Mouse (Mus musculus): Measurements from ENCODE around the gene Ms4a6c. TPM values are rescaled to one million over a fixed set of nuclear protein-coding genes. Genes with fewer than 3 reads are reported as not detected.
"Not testable (repeated sequence)": the region's sequence is repeated elsewhere in the genome, so short reads cannot be mapped to it uniquely, and the experiment has no call there.

Ms4a6c gene
- total RNA-seq (2021): 1 to 10 TPM; 4.7 to 8.4 TPM
- long read RNA-seq, experiment 1, partial matches to known transcripts: 0 of 4 reads
- long read RNA-seq, experiment 1, other reads (novel, unspliced or antisense): 2 of 4 reads
- long read RNA-seq, experiment 2: 0 reads

DNA sequence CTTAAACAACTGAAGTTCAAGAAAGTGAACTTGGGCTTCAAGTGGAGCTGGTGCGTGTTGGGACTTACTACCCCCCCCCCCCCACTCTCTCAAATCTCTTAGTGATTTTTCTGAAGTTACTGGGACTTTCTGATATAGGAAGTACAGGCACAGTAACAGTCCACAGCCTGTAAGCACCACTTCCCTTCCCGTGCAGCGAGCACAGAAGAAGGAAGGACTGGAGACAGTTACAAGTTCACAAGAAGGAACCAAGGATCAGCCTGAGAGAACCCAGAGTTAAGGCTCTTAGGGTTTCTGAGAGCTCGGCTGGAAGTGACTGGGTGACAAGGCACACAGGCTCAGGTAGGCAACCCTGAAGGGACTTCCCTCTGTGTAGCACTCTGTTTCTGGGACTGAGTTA lies at the start of gene Ms4a6c:
Gene Ms4a6c, plus strand, starts transcription at position 152 of the 400 bp plus-strand sequence.
- not testable (repeated sequence) for DNase-seq

DNA sequence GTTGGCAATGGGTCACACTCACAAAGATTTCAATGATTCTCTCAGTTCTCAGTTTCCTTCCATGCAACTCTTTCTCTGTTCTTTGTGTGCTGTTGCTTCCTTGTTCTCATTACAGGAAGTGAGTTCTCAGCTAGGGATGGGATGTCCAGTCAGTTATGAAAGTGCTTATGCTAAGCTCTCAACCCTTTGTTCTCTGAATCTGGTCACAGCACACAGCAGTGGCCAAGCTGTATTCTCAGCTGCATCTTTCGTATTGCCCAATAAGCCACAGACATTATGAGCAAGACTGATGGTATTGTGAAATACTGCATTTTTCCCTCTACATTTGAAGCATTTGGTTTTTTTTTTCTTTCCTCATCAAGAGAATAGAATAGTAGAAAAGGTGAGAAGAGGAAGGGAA lies 38.0 kb upstream of the Ms4a6c start:
- DNase-seq: not testable (repeated sequence)

DNA sequence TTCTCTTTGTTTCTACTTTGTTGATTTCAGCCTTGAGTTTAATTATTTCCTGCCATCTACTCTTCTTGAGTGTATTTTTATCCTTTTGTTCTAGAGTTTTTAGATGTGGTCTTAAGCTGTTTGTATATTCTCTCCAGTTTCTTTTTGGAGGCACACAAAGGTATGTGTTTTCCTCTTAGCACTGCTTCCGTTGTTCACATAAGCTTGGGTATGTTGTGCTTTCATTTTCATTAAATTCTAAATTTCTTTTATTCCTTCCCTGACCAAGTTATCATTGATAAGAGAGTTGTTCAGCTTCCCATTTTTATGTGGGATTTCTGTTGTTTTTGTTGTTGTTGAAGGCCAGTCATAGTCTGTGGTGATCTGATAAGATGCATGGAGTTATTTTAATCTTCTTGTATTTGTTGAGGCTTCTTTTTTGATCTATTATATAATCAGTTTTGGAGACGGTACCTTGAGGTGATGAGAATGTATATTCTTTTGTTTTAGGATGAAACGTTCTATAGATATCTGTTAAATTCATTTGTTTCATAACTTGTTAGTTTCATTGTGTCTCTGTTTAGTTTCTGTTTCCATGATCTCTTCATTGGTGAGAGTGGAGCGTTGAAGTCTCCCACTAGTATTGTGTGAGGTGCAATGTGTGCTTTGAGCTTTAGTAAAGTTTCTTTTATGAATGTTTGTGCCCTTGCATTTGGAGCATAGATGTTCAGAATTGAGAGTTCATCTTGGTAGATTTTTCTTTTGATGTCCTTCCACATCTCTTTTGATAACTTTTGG lies 33.9 kb upstream of the Ms4a6c start:
- DNase-seq: no peak

DNA sequence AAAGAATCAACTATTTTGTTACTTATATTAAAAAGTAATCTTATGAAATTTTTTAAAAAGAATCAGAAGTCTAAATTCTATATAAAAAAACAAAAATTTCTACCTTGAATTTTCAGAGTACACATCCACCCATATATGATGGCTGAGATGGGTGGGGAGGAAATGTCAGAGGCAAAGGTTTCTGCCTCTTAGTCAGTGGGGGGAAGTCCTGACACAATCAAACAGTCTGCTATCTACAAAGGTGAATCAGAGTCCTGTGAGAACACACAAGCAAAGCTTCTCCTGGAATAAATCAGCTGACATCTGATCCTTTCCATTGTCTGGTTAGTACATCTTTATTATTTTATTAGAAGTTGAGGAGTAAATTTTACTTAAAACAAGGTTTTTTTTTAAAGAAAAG lies 25.8 kb upstream of the Ms4a6c start, which contains the start of gene Ms4a4b:
Gene Ms4a4b, plus strand, starts transcription at position 216 of the 400 bp plus-strand sequence.
- no peak for DNase-seq

DNA sequence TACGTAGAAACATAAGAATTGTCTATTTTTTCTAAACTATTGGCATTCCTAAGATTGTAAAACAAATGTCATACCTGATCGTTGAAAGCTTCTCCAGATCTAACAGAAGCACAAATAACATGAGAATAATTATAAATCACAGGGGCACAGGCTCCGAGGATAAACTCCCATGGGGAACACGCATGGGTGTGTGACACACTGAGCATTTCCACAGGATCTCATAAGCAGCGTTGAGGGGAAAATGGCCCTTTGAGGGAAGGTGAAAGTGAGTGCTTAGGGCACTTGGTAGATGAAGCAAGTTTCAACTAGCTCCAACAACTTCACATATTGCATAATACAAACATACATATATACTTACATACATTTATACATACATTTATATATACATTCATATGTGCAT lies 25.2 kb upstream of the Ms4a6c start:
- DNase-seq: no peak

DNA sequence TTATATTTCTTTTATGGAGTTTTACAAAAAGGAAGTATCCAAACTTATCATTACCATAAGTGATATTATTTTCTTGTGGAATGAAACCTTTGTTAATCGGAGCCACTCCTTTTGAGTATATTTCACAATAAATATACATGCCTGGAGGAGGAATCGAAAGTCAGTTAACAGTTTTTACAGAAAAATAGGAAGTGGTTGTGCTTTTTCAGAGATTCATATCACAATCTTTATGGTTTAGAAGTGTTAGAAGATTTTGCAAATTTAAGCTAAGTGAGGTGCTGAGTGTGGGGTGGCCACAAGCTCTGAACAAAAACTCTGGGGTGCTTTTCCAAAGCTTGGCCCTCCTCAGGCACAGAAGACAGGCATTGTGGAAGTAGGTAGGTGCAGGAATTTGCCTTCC lies 21.9 kb upstream of the Ms4a6c start:
- no peak for DNase-seq

DNA sequence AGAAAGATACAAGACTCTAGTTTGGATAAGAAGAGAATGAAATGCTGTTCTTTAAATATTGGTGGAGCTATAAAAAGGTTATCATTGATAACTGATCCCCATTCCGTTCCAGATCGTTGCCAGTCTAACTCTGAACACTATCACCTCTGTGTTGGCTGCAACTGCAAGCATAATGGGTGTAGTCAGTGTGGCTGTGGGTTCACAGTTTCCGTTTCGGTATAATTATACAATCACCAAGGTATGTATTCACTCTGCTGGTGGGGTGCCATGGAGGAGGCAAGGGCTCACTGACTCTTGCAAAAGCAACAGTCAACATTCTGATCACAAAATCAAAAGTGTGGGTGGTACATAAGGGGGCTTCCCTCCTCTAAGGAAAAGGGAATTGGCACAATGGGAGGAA lies 10.1 kb upstream of the Ms4a6c start:
- not testable (repeated sequence) for DNase-seq

DNA sequence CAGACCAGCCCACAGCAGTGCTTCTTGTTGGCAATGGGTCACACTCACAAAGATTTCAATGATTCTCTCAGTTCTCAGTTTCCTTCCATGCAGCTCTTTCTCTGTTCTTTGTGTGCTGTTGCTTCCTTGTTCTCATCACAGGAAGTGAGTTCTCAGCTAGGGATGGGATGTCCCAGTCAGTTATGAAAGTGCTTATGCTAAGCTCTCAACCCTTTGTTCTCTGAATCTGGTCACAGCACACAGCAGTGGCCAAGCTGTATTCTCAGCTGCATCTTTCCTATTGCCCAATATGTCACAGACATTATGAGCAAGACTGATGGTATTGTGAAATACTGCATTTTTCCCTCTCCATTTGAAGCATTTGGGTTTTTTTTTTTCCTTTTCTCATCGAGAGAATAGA lies 4.4 kb upstream of the Ms4a6c start:
- DNase-seq: not testable (repeated sequence)

DNA sequence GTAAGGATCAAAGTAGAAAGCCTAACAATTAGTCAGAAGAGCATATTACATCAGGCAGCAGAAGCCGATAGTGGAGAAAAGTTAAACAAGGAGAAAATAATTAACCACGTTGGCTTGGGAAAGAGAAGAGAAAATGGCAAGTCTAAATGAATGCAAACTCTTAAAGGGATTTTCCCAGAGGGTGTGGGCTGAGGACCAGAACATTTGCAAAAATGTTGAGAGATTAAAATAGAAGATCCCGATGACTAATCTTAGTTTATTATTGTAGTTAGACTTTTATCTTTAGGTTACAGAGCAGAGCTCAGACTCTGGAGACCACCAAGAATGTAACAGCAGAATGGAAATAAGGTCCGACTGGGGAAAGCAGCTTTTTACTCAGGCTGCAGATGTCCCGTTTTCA lies 2.7 kb upstream of the Ms4a6c start:
- no peak for DNase-seq

DNA sequence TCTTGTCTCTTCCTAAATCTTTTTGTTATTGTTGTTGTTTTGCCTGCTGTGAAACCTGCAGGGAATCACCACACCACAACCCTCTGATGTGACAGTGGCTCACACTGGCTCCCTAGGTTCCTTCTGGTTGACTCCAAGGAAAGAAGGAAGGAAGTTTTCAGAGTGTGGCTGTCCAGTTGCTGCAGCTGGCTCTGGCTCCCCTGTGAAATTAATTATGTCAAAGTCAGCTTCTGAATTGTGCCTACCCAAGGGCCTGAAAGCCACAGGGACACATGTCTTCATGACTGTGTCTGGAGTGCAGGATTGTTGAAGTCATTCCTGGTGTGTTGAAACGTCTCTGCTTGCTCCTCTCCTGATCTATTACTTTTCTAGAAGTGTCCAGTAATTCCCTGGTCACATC lies 805 bp upstream of the Ms4a6c start:
- not testable (repeated sequence) for DNase-seq

DNA sequence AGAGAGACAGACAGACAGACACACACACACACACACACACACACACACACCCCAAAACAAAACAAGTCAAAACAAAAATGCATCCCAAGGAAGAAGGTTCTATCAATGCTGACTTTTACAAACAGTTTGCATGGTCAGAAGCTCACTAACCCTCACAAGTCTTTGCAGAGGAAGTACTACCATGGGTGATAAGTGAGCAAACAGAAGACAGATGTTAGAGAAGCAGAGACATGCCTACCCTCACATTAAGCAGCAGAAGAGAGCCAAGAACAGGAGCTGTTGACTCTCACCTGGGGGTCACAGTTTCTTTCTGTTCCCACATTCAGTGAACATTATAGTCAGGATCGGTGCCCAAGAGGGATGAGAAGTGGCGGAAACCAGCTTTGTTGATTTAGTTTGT lies 10.5 kb downstream of the Ms4a6c start:
- DNase-seq: no peak

DNA sequence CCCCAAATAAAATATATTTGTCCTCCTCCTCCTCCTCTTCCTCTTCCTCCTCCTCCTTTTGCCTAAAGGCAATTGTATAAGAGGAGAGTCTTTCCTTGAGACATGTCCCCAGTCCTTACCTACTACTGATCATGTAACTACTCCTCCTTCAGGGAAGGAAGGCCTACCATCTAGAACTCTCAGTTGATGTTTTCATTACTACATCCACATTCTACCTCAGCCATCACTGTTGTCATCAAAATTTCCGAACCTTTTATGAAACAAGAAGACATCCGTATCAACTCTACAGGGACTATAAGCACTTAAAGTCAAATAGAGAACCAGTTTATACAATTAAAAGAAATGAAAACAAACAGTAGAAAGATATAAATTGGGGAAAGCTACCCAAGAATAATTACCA lies 13.5 kb downstream of the Ms4a6c start:
- DNase-seq: no peak

DNA sequence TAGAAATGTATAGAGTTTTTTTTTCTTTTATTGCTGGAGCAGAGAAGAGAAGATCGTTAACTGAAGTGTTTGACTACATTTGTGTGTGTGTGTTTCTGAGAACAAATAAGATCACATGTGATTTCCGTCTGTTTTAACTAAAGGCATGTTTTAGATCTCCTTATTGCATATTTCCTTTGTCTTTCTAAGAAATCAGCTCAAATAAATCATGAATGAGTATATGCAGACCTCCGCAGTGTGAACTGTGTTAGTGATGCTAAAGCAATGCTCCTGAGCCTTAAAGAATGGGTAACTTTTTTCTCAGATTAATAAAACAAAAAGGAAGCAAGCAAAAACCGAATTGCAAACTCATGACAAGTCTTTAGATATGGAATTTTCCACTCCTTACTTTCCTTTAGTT lies 14.8 kb downstream of the Ms4a6c start:
- DNase-seq: no peak

DNA sequence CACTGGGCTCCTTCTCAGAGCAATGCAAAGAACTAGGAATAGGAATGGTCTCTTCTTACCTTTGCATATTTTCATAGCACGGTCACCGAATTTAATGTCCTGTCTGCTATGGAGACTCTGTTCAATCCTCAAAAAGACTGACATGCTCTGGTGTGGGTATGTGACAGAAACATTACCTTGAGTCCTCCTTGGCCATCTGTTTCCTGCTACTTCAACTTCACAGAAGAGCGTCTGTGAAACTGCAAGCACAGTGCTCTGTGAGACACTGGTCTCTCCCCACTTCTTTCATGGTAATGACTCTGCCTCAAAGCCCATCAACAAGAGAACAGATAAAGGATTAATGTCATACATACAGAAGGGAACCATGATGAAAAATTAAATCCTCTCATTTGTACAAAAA lies 15.2 kb downstream of the Ms4a6c start:
- no peak for DNase-seq

DNA sequence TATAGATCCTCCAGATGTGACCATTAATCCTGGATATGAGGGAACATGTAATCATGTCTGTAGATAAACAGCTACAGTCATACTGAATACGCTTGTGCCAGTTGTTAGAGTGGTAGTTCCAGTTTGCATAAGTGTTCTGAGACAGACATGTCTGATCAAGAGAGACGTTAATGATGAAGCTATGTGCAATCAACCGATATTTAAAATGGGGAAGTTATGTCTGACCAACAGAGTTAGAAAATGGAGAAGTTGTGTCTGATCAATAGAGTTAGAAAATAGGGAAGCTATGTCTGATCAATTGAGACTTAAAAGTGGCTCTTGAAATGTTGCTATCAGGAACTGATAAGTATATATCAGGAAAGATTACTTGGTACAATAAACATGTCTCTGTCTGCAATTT lies 16.1 kb downstream of the Ms4a6c start:
- no peak for DNase-seq

DNA sequence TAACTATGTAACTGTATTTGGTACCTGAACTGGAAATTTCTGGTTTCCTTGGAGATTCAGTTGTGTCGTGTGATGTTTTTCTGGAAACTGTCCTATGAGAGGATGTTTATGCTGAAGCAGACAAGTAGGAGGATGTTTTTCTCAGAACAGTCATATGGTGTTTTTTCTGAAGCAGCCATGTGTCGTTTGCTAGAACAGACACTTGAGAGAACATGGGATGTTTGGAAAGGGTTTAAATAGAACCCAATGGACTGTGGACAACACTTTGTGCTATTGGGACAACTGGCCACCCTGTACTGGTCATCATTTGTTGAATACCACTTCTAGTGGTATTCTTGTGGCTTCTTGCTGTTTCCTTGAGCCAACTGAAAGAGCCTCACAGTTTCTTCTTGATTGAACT lies 16.6 kb downstream of the Ms4a6c start, which contains the start of gene Gm8369:
Gene Gm8369, plus strand, starts transcription at position 193 of the 400 bp plus-strand sequence.
- DNase-seq: no peak

DNA sequence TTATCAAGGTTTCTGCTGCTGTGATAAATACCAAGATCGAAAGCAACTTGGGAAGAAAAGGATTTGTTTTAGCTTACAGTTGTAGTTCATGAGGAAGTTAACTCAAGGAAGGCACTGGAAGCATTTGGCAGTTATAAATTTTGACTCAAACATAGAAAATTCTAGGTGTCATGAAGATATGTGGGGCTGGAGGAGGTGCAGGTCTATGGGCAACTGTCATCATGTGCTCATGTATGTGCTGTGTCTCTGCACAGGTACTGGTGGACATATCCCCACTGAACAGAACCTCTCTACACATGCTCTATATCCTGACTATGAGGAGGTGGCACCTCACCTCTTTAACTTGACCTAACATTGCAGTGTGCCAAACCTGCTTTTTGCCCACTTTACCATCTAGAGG lies 17.4 kb downstream of the Ms4a6c start:
- DNase-seq: no peak

DNA sequence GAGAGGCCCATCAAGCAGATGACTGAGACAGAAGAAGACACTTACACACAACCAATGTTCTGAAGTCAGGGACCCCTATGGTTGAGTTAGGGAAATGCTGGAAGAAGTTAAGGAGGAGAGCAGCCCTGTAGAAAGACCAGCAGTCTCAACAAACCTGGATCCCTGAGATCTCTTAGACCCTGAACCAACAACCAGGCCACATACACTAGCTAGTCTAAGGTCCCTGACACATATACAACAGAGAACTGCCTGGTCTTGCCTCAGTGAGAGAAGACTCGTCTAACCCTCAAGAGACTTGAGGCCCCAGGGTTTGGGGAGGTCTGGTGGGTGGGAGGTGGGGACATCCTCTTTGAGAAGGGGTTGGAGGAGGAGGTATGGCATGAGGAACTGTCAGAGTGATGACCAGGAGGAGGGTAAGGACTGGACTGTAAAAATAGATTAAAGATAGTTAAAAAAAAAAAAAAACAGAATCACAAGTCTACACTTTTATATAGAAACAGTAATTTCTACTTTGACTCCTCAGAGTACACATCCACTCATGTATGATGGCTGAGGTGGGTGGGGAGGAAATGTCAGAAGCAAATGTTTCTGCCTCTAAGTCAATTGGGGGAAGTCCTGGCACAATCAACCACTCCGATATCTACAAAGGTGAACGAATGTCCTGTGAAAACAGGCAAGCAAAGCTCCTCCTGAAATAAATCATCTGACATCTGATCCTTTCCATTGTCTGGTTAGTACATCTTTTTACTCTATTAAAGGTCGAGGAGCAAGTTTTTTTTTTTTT lies 22.4 kb downstream of the Ms4a6c start:
- no peak for DNase-seq

DNA sequence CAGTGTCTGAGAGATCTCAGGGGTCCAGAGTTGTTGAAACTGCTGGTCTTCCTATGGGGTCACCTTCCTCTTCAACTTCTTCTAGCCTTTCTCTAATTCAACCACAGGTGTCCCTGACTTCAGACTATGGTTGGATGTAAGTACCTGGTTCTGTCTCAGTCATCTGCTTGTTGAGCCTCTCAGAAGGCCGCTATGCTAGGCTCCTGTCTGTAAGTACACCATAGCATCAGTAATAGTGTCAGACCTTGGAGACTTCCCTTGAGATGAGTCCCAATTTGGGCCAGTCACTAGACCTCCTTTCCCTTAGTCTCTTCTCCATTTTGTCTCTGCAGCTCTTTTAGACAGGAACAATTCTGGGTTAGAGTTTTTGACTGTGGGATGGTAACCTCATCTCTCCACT lies 23.5 kb downstream of the Ms4a6c start:
- no peak for DNase-seq

DNA sequence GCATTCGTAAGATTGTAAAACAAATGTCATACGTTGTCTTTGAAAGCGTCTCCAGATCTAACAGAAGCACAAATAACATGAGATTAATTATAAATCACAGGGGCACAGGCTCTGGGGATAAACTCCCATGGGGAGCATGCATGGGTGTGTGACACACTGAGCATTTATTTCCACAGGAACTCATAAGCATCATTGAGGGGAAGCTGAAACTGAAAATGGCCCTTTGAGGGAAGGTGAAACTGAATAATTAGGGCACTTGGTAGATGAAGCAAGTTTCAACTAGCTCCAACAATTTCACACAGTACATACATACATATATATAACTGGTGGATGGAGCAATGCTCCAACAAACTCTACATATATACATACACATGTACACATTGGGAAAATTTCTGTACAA lies 25.4 kb downstream of the Ms4a6c start:
- DNase-seq: no peak

DNA sequence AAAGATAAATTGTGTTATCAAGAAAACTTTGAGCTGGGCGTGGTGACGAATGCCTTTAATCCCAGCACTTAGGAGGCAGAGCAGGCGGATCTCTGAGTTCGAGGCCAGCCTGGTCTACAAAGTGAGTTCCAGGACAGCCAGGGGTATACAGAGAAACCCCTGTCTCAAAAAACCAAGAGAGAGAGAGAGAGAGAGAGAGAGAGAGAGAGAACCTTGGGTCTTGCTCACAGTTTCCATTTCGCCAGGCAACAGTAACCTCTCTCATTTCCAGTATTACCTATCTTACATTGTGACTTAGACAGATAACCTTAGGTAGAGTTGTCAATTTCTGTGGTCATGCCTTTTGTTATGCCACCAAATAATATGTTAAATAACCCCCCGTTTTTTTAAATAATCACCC lies 27.2 kb downstream of the Ms4a6c start:
- no peak for DNase-seq

DNA sequence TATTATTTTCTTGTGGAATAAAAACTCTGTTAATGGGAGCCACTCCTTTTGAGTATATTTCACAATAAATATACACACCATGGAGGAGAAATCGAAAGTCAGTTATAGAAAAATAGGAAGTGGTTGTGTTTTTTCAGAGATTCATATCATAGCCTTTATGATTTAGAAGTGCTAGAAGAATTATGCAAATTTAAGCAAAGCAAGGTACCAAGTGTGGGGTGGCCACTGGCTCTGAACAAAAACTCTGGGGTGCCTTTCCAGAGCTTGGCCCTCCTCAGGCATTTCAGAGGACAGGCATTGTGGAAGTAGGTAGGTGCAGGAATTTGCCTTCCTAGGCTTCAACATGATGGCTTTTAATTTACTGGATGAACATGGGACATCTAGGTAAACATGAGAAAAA lies 28.1 kb downstream of the Ms4a6c start:
- DNase-seq: not testable (repeated sequence)

DNA sequence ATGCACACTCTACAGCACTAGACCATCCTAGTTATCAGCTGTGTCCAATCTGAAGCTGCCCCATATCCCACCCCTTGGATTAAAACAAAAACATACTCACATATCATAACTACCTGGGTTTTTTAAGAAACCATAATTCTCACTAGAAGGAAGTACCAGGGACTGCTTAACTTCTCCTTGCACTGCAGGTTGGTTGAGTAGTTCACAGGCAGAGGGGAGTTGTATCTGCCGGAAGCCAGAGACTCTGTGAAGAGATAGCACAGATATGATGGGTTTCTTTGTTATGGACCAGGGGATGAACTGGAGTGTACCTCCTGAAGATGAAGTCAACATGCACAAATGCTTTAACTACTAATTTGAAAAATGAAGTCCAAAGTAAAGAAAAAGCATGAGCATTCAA lies 31.6 kb downstream of the Ms4a6c start:
- DNase-seq: no peak

All from adrenal gland, postnatal 10 days (tissue).